Mouse (Mus musculus): ENCODE data around the gene Slc12a6. TPM values are rescaled to one million over a fixed set of nuclear protein-coding genes. Genes with fewer than 3 reads are reported as not detected.

The Slc12a6 gene
- polyA plus RNA-seq, 1 experiment from 2014 or later, result 11.9 TPM

- H3K9ac ChIP-seq, result no peak overlapping the region
These were observed 125.8 kb downstream of the Slc12a6 start for GRCm38 (mm10) chr2:112391346-112392000.

DNA sequence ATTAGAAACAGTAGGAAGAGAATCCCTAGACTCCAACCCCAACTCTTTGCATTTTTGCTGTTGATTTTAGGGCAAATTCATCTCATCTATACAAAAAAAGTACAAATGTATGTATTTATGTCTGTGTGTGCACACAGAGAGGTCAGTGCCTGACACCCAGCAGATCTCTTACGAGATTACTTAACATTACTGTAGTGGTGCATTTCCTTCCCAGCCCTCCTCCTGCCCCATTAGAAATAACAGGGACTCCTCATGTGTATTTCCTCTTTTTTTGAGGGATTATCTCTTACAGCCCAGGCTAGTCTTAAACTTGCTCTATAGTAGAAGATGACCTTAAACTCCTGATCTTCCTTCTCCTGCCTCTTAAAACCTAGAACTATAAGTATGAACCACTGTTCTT lies 127.1 kb downstream of the Slc12a6 start:
- H3K9ac ChIP-seq, result no peak overlapping the region
- no peaks in the 10 kb centered on the region for H3K9me3 ChIP-seq (ENCODE audit: low read depth, low read length)
- DNase-seq, result no peak
- H3K4me2 ChIP-seq, result no peak overlapping the region
- no peaks in the 10 kb centered on the region for H3K27me3 ChIP-seq (ENCODE audit: insufficient read depth, low read length)
- H3K4me3 ChIP-seq (ENCODE audit: low read depth, low read length), result no peak overlapping the region
- WGBS, result 78% methylated on average over 1 of the region's 1 CpGs
- no peak overlapping the region for H3K27ac ChIP-seq (ENCODE audit: low read depth)
- no peak for ATAC-seq (ENCODE audit: insufficient read depth)
- TF ChIP-seq CTCF (IDR thresholded peaks at IDR 0.05; ENCODE audit: low read depth), result no peak
- H3K36me3 ChIP-seq (ENCODE audit: insufficient read depth), result no peaks in the 10 kb centered on the region
- H3K4me1 ChIP-seq (ENCODE audit: insufficient read depth), result no peaks in the 10 kb centered on the region

More at GRCm38 (mm10) chr2:112391346-112392000, 125.8 kb downstream of the Slc12a6 start:
- TF ChIP-seq CTCF (IDR thresholded peaks at IDR 0.05; ENCODE audit: low read depth), result no peak
- Histone ChIP-seq H3K36me3 (ENCODE audit: insufficient read depth) (no peaks in the 10 kb centered on the region), H3K4me2 (no peak overlapping the region), H3K4me3 (ENCODE audit: low read depth, low read length) (no peak overlapping the region), H3K27me3 (ENCODE audit: insufficient read depth, low read length) (no peaks in the 10 kb centered on the region), H3K27ac (ENCODE audit: low read depth) (no peak overlapping the region), H3K9me3 (ENCODE audit: low read depth, low read length) (no peaks in the 10 kb centered on the region), H3K4me1 (ENCODE audit: insufficient read depth) (no peaks in the 10 kb centered on the region)
- DNase-seq (no peak), ATAC-seq (ENCODE audit: insufficient read depth) (no peak)
- WGBS, result 77% methylated on average over 4 of the region's 4 CpGs

DNA sequence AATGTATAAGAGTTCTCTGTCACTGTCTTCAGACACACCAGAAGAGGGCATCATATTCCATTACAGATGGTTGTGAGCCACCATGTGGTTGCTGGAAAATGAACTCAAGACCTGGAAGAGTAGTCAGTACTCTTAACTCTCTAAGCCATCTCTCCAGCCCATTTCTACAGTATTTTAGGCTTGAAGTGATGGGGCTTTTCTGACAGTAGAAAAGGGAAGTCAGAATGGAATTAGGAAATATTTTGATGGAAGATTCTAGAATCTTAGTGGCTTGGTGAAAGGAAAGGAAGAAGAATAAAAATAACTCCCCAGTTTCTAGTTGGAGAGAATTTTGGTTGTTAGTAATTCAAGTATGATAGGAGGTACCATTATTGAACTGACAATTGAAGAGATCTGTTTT lies 128.3 kb downstream of the Slc12a6 start:
- no peak for DNase-seq
- H3K4me3 ChIP-seq (ENCODE audit: low read depth, low read length), result no peak overlapping the region
- no peak for TF ChIP-seq CTCF (IDR thresholded peaks at IDR 0.05; ENCODE audit: low read depth)
- no peak overlapping the region for H3K9ac ChIP-seq
- H3K27ac ChIP-seq (ENCODE audit: low read depth), result no peak overlapping the region
- H3K4me1 ChIP-seq (ENCODE audit: insufficient read depth), result no peaks in the 10 kb centered on the region
- H3K36me3 ChIP-seq (ENCODE audit: insufficient read depth), result no peaks in the 10 kb centered on the region
- no peaks in the 10 kb centered on the region for H3K27me3 ChIP-seq (ENCODE audit: insufficient read depth, low read length)
- no peaks in the 10 kb centered on the region for H3K9me3 ChIP-seq (ENCODE audit: low read depth, low read length)
- no peak for ATAC-seq (ENCODE audit: insufficient read depth)
- no peak overlapping the region for H3K4me2 ChIP-seq

GRCm38 (mm10) chr2:112396649-112397048 lies 131.0 kb downstream of the Slc12a6 start:
- Histone ChIP-seq H3K27ac (ENCODE audit: low read depth) (no peak overlapping the region), H3K4me3 (ENCODE audit: low read depth, low read length) (no peak overlapping the region), H3K9ac (no peak overlapping the region), H3K4me2 (no peak overlapping the region), H3K27me3 (ENCODE audit: insufficient read depth, low read length) (no peaks in the 10 kb centered on the region), H3K9me3 (ENCODE audit: low read depth, low read length) (no peaks in the 10 kb centered on the region), H3K4me1 (ENCODE audit: insufficient read depth) (no peaks in the 10 kb centered on the region), H3K36me3 (ENCODE audit: insufficient read depth) (no peaks in the 10 kb centered on the region)
- 38% methylated on average over 1 of the region's 1 CpGs for WGBS
- TF ChIP-seq CTCF (IDR thresholded peaks at IDR 0.05; ENCODE audit: low read depth), result no peak
- ATAC-seq (ENCODE audit: insufficient read depth) (no peak), DNase-seq (no peak)

DNA sequence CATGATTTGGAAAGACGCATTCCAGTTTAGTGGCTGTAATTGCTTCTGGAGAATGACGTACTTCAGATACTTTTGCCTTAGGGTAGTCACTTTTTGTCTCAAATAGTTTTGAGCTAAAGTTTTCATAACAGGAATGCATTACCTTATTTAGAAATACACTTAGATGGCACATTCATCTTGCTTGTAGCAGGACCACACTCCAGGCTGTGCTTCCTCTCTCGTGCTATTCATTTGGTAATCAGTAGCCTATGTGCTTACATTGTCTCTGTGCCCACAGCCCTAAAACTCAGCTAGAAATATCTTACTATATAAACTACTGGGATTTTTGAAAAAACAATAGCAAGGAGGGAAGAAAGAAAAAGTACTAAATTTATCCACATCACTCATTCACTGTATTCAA lies 141.4 kb downstream of the Slc12a6 start:
- DNase-seq (no peak), ATAC-seq (ENCODE audit: insufficient read depth) (no peak)
- TF ChIP-seq CTCF (IDR thresholded peaks at IDR 0.05; ENCODE audit: low read depth), result no peak
- Histone ChIP-seq H3K9me3 (ENCODE audit: low read depth, low read length) (no peaks in the 10 kb centered on the region), H3K27ac (ENCODE audit: low read depth) (no peak overlapping the region), H3K9ac (no peak overlapping the region), H3K4me1 (ENCODE audit: insufficient read depth) (no peaks in the 10 kb centered on the region), H3K27me3 (ENCODE audit: insufficient read depth, low read length) (no peaks in the 10 kb centered on the region), H3K36me3 (ENCODE audit: insufficient read depth) (peaks cover 48% of the 10 kb centered on the region), H3K4me2 (no peak overlapping the region), H3K4me3 (ENCODE audit: low read depth, low read length) (no peak overlapping the region)
- WGBS, result 80% methylated on average over 3 of the region's 3 CpGs

Other genes with a start within 250 kb of the Slc12a6 start
- not detected in 2 replicates for gene Olfr1311, start 241.4 kb upstream of the Slc12a6 start, polyA plus RNA-seq (2014; fragmentation: Nextera tagmentation; extraction: Ambion mirVana)
- gene Olfr1312, start 215.6 kb upstream of the Slc12a6 start, polyA plus RNA-seq (2014; fragmentation: Nextera tagmentation; extraction: Ambion mirVana), result not detected in 2 replicates
- not detected in 2 replicates for gene Olfr1313, start 188.0 kb upstream of the Slc12a6 start, polyA plus RNA-seq (2014; fragmentation: Nextera tagmentation; extraction: Ambion mirVana)
- not detected in 2 replicates for gene Olfr1314, start 169.0 kb upstream of the Slc12a6 start, polyA plus RNA-seq (2014; fragmentation: Nextera tagmentation; extraction: Ambion mirVana)
- not detected in 2 replicates for gene Olfr1315-ps1, start 150.4 kb upstream of the Slc12a6 start, polyA plus RNA-seq (2014; fragmentation: Nextera tagmentation; extraction: Ambion mirVana)
- not detected in 2 replicates for gene Olfr1316, start 130.8 kb upstream of the Slc12a6 start, polyA plus RNA-seq (2014; fragmentation: Nextera tagmentation; extraction: Ambion mirVana)
- gene Olfr1317, start 125.5 kb upstream of the Slc12a6 start, polyA plus RNA-seq (2014; fragmentation: Nextera tagmentation; extraction: Ambion mirVana), result not detected in 2 replicates
- not detected in 2 replicates for gene Olfr1318, start 111.6 kb upstream of the Slc12a6 start, polyA plus RNA-seq (2014; fragmentation: Nextera tagmentation; extraction: Ambion mirVana)
- gene Lpcat4, start 26.4 kb upstream of the Slc12a6 start, polyA plus RNA-seq (2014; fragmentation: Nextera tagmentation; extraction: Ambion mirVana), result 19.3 TPM in 2 replicates
- 0.11 TPM in 2 replicates for gene Nutm1, start 6.5 kb upstream of the Slc12a6 start, polyA plus RNA-seq (2014; fragmentation: Nextera tagmentation; extraction: Ambion mirVana)
- 187 and 196 TPM in 2 replicates for gene Nop10, start 3.9 kb upstream of the Slc12a6 start, polyA plus RNA-seq (2014; fragmentation: Nextera tagmentation; extraction: Ambion mirVana)
- not detected in 2 replicates for gene Gm21985, start 489 bp downstream of the Slc12a6 start, polyA plus RNA-seq (2014; fragmentation: Nextera tagmentation; extraction: Ambion mirVana)
- gene Emc4, start 102.2 kb downstream of the Slc12a6 start, polyA plus RNA-seq (2014; fragmentation: Nextera tagmentation; extraction: Ambion mirVana), result 91.3 and 93.3 TPM in 2 replicates
- gene Katnbl1, start 113.4 kb downstream of the Slc12a6 start, polyA plus RNA-seq (2014; fragmentation: Nextera tagmentation; extraction: Ambion mirVana), result 44.0 and 44.6 TPM in 2 replicates
- 15.8 and 17.3 TPM in 2 replicates for gene Emc7, start 189.2 kb downstream of the Slc12a6 start, polyA plus RNA-seq (2014; fragmentation: Nextera tagmentation; extraction: Ambion mirVana)
- not detected in 2 replicates for gene Chrm5, start 214.9 kb downstream of the Slc12a6 start, polyA plus RNA-seq (2014; fragmentation: Nextera tagmentation; extraction: Ambion mirVana)
- gene Aven, start 227.1 kb downstream of the Slc12a6 start, polyA plus RNA-seq (2014; fragmentation: Nextera tagmentation; extraction: Ambion mirVana), result 7.2 and 7.8 TPM in 2 replicates